Mouse (Mus musculus): ENCODE data around the gene Crybg1.
"Not testable (repeated sequence)": the region's sequence is repeated elsewhere in the genome, so short reads cannot be mapped to it uniquely, and the experiment has no call there.

The Crybg1 gene

DNA sequence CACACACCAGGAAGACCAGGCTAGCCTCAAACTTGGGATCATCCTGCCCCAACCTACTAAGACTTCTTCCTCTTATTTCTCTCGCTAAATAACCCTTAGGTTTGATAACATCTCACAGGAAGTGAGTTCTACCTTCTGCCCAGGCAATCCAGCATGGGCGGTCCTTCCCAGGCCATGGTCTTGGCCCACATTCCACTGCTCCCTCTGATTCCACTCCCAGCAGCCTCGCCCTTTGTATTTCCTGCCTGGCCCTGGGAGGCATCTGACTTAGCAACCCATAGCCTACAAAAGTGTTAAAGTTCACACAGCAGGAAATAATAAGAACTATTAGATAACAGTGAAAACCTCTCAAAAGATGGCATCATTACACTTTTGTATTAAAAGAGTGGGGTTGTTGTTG, 171.3 kb downstream of the Crybg1 start:
- DNase-seq (ENCODE audit: extremely low read depth, low read depth, low spot score) = no peak

DNA sequence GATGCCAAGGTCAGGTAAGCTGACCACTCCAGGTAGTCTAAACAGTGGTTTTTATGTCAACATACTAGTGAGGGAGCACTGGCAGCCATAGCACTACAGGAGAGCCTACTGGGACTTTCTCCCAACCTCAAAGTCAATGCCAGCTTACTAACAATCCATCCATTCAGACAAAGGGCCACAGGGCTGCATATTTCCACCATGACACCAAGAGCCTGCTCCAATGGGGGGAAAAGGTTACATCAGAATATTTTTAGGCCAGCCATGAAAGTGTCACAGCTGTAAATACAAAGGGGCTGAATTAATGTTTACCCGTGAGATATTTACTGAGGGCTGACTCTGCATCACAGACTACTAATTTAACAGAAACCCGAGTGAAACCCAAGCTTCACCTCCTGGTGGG, 175.4 kb downstream of the Crybg1 start:
- DNase-seq (ENCODE audit: extremely low read depth, low read depth, low spot score) = no peak

DNA sequence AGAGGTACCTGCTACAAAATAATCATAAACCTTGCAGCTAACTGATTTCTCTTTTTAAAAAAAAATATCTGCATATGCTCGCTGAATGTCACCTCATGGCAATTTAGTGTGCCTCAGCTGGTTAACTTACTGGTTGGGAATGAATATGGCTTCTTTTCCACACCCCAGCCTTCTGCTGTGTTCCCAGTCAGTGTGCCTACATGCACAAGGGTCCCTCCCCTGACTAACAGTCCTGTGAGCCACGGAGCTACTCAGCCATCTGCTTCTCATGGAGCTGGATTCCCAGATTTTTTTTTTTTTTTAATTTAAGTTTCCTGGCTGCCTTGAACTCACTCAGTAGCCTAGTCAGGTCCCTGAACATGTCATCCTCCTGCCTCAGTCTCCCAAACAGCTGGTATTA, 183.7 kb downstream of the Crybg1 start:
- DNase-seq (ENCODE audit: extremely low read depth, low read depth, low spot score) = no peak

DNA sequence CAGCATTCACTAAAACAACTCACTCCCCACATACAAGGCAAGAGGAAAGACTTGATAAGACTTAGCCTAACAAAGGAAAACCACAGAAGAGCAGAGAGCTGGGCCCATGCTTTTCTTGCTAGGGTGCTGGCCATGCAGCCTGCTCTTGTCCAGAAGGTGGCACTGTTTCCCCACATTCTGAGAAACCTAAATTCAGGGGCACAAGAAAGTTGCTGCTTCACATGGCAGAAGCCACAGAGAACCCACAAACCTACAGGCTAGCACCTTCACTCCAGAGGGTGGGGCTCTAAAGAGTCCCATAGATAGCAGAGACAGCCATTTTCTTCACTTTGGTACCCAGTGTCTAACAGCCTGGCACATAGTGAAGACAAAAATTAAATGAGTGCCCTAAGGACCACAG, 194.7 kb downstream of the Crybg1 start:
- no peak for DNase-seq (ENCODE audit: extremely low read depth, low read depth, low spot score)

DNA sequence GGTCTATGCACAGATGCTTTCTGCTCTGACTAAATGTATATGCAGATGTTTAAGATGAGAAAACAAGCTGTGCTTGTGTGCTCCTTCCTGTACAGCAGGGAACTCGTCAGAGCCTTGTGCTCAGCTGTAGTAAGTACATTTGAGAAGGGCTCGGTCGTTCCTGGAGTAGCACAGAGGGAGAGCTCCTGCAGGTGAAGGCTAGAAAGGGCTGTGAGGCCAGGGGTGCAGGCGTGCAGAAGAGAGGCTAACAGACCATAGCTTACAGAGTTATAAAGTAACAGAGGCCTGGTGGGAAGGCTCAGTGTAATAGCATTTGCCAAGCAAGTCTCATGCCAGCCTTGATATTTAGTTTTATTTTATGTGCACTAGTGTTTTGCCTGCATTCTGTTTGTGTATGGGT, 203.2 kb downstream of the Crybg1 start:
- DNase-seq (ENCODE audit: extremely low read depth, low read depth, low spot score) = no peak

DNA sequence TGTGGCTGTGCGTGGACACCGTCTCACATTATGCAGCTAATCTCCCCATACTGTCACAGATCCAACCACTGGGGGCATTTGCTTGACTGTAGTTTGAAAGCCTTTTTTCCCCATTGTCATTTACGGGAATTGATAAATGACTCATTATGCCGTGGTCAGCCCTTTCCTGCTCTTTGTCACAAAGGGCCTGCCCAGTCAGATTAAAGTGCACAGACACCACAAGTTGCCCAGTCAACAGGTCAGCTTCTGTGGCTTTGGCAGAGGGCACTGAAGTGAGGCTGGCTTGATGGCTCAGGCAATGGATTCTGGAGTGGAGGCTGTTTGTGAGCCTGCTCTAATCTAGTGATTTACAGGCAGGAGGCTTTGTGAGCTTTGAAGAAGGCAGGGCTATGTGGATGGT, 204.9 kb downstream of the Crybg1 start:
- no peak for DNase-seq (ENCODE audit: extremely low read depth, low read depth, low spot score)

DNA sequence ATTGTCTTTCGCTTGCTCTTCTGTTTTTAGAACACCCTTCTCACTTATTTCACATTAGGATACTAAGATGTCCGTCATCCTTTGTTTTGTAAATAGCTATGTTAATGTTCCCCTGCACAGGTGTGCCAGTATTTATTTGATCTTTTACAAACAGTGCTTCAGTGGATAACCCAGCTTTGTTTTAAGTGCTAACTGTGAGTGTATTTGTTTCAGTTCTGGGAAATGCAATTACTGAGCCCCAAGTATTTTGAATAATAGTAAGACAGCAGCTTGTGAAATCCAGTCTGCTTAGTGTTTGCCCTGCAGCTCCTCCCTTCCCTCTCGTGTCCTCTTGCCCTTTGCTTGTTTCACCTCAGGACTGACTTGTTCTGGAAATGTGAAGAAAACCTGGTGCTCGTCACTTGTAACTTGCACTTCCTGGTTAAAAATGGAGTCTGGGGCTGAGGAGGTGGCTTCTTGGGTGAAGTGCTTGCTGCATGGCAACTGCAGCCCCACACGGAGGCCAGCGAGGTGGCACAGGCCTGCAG, 209.5 kb downstream of the Crybg1 start:
- DNase-seq (ENCODE audit: extremely low read depth, low read depth, low spot score) = no peak

DNA sequence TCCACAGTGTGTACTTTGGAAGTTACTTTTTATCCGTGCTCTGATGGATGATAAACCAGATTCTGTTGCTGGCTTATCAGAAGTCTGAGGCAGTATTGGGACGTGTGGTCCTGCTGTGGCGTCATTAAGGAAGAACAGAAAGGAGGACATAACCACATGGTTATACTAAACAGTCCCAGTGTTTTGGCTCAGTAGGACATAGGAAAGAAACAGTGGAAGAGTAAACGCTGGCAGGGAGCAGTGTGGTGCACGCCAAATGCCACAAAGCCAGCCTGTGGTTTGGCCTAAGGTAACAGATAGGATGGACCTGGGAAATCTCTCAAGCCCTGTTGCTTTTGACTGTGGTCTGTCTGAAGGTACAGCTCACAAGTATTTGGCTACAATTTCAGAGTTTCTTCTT, 220.1 kb downstream of the Crybg1 start:
- DNase-seq (ENCODE audit: extremely low read depth, low read depth, low spot score) = no peak

DNA sequence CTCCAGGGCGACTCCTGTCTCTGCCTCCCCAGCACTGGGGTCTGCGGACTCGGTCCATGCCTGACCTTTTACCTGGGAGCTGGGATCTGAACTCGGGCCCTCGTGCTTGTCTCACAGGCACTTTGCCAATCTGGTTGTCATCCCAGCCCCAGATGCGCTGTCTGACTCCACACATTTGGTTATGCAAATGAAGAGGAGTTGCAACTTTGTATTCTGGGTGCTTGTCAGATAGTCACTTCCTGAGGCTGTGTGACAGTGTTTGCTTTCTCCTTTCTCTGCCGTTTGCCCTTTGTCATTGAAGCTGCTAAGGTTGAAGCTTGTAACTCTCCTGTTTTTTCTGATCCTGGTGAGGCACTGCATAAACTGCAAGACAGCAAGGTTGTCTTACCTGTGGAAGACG, 220.9 kb downstream of the Crybg1 start:
- DNase-seq (ENCODE audit: extremely low read depth, low read depth, low spot score) = no peak

DNA sequence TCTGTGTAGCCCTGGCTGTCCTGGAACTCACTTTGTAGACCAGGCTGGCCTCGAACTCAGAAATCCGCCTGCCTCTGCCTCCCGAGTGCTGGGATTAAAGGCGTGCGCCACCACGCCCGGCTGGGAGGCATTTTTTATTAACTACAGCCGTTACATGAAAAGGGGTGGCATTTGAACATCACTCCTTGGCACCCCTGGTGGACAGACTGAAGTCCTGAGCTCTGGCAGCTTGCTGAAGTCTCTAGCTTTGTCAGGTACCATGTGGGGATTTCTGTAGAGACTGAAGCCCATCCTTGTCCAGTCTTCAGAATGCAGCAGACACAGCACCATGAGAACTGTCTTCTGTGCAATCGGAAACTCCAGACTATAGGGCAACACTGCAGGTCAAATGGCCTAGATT, 222.9 kb downstream of the Crybg1 start:
- DNase-seq (ENCODE audit: extremely low read depth, low read depth, low spot score) = not testable (repeated sequence)

DNA sequence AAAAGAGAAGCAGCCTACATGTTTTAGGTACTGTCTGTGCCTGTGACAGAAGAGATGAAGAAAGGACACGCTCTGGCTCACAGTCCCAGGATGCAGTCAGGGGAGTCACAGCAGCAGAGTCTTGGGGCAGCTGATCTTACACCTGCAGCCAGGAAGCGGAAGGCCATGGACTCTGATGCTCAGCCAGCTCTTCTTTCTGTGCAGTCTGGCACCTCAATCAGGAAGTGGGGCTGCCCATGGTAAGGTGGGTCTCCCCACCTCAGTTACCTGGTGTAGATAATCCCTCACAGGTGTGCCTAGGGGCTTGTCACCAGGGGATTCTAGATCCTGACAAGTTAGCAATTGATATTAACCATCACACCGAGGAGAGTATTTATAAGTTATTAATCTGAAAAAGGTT, 225.6 kb downstream of the Crybg1 start:
- DNase-seq (ENCODE audit: extremely low read depth, low read depth, low spot score) = no peak

DNA sequence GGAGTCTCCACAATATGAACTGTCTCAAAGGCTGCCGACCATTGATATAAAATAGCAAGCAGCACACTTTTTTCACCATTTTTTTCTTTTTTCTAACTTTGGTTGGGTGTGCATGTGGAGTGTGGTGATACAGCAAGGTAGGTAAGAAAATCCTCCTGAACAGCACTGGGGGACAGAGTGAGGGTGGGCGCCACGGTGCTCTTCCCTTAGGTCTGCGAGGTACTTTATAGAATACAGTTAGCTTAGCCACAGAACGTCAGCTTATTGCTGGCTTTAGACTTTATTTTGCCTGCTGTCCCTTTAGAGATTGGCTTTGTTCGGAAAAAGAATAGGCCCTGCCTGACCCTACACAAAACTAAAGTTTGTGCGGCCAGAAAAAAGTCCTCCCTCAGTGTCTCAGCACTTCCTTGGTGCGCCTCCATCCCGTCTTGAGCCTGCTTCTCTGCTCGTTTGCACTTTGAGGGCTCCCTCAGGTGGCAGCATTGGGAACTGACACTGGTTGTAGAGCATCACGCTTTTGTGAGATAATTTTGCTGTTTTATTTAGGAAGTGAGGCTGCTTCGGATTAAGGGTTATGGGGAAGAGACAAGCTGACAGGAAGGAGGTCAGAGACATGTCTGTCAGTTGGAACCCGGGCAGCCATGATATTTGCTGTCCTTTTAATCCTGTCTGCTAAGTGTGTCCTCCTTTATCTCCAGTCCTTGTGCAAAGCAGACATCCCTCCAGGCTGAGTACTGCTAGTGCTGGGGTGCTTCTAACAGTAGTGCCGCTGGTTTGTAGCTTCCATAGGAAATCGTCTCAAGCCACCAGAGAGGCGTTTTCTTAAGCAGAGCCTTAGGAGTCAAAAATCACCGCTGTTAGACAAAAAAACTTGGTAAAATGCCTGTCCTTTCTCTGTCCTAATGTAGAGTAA, 229.7 kb downstream of the Crybg1 start:
- DNase-seq (ENCODE audit: extremely low read depth, low read depth, low spot score) = no peak

DNA sequence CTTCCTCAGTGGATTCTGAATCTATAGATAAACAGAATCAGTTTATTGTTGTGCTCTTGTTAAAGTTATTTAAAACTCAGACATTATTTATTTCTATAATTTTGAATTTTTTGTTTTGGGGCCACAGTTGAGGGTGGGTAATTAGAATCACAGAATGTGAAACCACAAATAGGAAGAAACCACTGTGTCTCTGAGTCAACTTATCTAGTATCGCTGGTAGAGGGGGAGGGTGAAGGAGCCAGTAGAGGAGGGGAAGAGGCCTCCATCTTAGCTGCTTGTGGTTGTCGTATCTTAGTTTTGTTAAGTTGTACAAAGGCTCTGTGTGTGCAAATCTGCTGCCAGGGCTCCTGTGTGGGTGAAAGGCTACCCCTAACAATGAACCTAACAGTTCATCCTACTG, 231.9 kb downstream of the Crybg1 start:
- no peak for DNase-seq (ENCODE audit: extremely low read depth, low read depth, low spot score)

DNA sequence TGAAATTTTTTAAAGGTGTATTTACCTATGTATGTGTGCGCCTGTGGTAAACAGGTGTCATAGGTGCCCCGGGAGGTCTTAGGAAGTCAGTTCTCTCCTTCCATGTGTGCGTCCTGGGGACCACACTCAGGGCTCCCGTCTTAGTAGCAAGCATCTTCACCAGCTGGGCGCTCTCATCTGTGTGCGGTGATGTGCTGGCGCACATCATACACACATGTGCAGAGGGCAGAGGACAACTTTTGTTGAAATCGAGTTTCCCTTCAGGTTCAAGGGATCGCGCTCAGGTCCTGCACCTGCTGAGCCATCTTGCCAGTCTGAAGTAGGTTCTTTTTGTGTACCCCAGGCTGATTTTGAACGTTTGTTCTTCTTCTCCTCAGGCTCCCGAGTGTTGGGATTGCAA, 232.5 kb downstream of the Crybg1 start:
- no peak for DNase-seq (ENCODE audit: extremely low read depth, low read depth, low spot score)

DNA sequence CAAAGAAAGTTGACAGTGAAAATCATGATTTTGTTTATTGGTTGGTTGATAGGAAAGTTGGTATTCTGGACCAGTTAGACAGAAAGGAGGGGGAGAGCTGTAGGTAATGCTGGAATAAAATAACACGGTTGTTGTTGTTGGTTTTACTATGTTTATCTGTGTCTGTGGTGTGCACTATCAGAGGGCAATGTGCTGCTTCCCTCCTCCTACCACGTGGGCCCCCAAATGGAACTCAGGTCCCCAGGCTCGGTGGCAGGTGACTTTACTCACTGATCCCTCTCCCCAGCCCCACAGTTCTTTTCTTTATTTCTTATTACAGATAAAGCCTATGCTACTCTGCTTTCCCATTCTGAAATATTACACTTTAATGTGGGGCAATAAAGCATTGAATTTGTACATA, 236.4 kb downstream of the Crybg1 start:
- DNase-seq (ENCODE audit: extremely low read depth, low read depth, low spot score) = no peak

DNA sequence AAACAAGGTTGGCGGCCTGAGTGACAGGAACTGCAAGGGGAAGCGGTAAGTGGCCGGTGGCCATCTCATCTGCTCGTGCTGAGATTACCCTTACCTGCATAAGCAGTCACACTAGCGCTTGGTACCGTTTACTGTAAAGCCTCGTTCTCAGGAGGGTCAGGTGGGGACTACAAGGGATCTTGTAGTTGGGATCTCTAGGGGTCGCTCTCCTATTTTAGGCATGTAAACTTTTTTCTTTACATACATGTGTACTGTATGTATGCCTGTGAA, 237.8 kb downstream of the Crybg1 start:
- DNase-seq (ENCODE audit: extremely low read depth, low read depth, low spot score) = no peak

DNA sequence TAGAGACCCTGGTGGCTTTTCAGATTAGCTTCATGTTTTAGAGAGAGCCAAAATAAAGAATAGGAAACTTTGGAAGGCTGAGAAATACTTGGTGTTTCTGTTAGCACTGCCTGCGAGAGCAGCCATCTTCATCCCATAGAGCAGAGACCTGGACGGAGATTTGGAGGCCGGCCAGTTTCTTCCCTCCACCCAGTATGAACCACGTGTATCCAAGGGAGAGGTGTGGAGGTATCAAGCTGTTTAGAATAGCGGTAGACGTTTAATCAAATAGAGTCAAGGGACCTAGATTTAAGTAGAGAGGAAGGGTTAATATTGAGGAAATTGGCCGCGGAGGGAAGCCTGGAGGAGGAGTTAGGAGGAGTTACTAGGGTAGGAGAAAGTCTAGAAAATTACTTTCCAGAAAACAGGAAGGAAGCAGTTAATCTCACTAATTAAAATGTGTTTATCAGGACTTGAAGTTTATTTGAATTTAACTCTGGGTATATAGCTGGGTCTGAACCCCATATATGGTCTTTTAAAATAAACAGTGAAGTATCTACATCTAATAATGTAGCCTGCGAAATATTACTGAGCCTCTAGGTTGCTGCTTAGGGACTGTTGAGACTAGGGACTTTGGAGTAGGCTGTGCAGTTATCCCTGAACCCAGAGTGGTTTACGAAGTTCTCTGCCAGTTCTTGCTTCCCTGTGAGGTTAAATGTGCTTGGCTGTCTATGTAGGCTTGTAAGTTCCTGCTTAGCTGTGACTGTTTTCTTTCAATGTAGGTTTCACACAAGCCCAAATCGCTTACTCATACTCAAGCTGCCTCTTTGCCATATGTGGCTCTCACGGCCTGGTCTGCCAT, 238.4 kb downstream of the Crybg1 start:
- no peak for DNase-seq (ENCODE audit: extremely low read depth, low read depth, low spot score)

DNA sequence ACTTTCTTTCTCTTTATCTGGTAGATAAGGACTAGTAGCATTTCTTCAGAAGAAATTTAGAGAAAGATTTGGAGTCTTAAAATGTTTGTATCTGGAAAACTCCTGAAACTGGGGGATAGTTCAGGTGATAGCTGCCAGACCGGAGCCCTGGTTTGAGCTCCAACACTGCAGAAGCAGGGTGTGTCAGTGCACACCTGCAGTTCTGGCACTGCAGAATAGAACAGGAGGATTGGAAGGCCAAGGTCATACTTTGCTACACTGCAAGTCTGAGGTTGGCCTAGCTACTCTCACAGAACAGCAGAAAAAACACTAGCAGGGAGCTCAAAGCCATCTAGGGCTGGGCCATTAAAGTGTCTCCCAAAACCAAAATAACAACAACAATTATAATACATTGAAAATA, 244.1 kb downstream of the Crybg1 start:
- DNase-seq (ENCODE audit: extremely low read depth, low read depth, low spot score) = no peak

DNA sequence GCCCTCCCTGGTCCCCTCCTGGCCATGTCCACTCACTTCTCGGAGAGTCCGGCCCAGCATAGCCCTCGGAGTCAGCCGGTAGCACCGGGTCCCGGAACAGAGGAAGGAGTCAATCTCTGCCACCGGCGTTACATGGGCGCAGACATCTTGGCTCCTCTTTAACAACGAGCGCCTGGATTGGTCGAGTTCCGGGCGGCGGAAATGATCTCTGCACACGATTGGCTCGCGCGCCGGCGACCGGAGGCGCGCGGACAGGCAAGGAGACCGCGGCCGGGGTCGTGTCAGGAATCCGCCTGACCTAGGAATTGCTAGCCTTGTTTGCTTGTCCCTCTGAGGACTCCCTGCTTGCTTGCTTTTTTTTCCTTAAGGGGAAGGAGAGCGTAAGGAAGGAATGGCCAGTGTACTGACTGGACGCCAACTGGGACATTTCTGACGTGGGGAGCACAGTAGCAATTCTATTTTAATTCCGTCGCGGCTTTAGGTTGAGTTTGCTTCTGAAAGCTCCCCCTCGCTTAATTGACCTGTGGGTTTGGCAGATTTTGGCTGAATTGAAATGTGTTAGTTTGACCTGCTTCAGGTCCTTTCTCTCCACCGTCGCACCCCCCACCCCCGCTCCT, 247.0 kb downstream of the Crybg1 start, which contains the start of the genes Qrsl1 and Rtn4ip1:
Qrsl1 (minus strand) TSS at position 168 of the 617 bp plus-strand sequence.
Rtn4ip1 (plus strand) TSS at position 230 of the 617 bp plus-strand sequence.
- peak; percentile 39 for DNase-seq (ENCODE audit: extremely low read depth, low read depth, low spot score)

DNA sequence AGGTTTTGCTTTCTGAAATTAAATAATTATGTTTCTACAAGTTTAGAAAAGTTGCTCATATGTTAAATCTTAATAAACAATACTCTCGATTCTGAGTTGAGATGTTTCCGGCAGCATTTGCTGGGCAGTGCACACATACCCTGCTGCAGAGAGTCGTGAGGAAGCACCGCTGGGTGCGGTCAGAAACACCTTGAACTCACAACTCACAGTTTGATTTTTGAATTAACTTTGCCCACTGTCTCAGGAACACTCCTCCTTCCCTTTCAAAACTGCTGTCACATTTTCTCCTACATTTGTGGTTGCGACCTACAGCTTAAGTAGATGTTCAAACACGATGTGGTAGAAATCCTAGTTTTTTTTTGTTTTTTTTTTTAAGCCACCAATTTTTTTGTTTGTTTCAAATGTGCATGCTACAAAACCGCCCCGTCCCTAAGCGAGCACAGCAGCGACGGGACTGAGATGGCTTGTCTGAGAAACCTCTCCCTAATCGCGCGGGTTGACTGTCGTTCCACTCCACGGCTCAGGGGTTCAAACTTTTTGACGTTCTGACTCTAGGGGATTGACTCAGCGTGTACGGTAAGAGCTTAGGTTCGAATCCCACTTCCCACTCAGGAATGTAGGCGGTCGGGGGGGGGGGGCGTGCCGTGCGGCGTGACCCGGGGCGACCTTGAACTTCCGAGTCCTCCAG, 247.6 kb downstream of the Crybg1 start:
- DNase-seq (ENCODE audit: extremely low read depth, low read depth, low spot score) = no peak

All from fat pad, adult 2 months (tissue).